Mouse (Mus musculus): ENCODE measurements around the gene Ttf2.

DNA sequence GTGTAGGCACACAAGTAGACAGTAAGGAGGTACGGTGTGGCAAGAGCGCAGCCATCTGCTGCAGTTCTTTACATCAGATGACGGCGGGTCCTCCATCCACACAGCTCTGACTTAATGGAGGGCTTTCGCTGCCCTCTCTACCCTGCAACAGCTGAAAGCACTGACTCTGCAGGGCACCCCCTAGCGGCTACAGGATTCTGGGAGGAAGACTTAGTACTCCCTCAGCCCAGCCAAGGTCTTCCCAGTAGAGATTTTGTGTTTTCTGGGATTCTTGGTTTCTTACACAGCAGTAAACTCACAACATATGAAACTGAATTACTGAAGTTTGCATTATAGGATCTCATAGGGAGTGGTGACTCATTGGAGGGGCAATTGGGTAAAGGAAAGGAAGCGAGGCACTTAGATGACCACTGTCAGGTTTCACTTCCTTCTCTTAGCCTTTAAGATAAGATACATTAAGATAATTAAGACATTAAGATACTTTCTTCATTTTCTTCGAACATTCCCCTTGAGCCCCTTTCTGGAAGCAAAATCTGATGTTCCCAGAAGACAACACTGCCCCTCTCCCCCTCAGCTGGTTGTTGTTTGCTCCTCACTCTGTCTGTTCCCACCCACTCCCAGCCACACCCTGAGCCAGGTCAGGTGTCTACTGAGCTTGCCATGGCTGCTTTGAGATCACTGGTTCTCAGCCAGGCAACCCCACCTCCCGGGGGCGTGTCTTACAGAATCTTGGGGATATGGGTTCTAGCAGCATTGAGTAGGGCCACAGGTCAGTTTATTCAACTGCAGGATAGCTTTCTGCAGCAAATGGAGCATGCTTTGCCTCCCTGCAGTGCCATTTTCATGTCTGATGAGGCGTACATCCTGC is 37.2 kb downstream of the Ttf2 start:
- TF ChIP-seq POLR2A (IDR thresholded peaks at IDR 0.05; ENCODE audit: low read depth, low read length): no peak
- TF ChIP-seq CTCF (IDR thresholded peaks at IDR 0.05; ENCODE audit: extremely low read depth, insufficient read length, insufficient replicate concordance, low read depth, low read length): no peak

Measured in small intestine, adult 2 months (tissue).